Mouse (Mus musculus) left cerebral cortex, adult 9 months (tissue): ENCODE data around the gene Idh3a.
A peak's percentile ranks its signal among the peaks of the same experiment; 100 is the strongest.
"Not testable (repeated sequence)": the region's sequence is repeated elsewhere in the genome, so short reads cannot be mapped to it uniquely, and the experiment has no call there.

Experiments
- DNase-seq, 2 experiments: peaks; one replicate each; pipeline ENCODE4 v3.0.0; 2022; ENCODE audit warnings: low spot score in 2 of 2

Gene Idh3a

DNA sequence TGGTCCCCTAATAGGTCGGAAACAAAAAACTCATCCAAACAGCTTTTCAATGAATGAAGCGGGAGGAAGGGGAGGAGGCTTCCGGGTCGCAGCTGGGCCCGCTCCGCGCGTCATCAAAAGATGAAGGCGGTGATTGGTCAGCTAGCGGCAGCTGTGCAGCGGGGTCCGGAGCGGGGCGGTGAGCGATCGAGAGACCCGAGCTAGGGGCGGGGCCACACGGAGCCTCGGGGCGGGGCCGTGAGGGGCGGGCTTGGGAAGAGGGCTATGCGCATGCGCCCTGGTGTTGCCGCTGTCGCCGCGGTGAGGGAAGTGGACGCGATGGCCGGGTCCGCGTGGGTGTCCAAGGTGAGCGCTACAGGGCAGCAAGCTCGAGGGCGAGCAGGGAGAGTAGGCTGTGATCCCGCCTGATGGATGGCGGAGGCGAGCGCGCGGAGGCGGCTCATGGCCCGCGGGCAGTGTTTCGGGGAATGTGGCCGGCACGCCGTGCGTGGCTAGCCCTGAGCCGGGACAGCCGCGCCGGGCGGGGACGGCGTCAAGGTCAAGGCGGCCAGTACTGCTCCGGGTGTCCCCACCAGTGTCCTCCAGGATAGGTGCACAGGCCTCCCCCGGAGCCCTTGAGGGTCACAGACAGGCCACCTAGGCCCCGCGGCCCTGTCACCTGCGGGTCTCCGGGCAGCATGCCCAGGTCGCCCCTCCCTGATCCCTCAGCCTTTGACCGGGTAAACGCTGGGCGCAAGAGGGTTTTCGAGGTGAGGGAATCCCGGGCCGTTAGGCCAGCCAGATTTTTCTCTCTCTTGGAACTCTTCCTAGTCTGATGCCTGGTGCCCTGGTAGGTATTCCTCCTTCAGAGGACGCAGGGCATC is at the start of gene Idh3a:
Gene Idh3a, plus strand, starts transcription at position 136 of the 863 bp plus-strand sequence.
- peak; percentile 95 to 97 for DNase-seq

DNA sequence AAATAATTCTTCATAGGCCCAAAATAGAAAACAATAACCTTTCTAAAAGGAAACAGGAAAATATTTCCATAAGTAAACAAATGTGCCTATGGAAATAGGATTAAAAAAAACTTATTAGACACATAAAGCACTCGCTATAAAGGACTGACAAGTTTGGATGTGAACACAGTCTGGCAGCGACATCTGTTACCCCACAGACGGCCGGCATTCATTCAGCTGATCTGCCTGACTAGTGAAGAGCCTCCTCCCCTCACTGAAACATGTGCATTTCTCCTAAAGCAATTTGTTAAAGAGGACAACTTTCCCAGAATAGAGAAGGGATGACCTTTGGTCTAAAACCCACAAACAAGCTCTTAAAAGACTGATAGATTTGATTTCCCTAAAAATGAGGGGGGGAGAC is 49.1 kb upstream of the Idh3a start:
- DNase-seq = peak in 1 of 2 experiments; percentile 38

DNA sequence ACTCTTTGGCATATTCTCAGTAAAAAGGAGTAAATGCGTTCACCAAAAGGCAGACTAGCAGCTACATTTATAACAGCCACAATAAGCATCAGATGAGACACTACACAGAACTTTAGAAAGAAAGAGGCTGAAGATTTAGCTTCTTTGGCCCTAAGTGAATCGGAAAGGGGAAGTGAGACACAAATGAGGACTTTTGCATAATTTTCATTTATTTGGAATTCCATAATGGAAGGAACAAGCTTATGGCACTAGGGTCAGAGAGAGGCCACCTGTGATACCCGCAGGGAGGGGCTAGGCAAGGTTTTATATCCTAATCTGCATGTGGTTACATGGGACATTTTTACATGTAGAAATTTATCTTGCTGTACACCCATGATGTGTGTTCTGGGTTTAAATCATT is 48.7 kb upstream of the Idh3a start:
- DNase-seq = no peak

DNA sequence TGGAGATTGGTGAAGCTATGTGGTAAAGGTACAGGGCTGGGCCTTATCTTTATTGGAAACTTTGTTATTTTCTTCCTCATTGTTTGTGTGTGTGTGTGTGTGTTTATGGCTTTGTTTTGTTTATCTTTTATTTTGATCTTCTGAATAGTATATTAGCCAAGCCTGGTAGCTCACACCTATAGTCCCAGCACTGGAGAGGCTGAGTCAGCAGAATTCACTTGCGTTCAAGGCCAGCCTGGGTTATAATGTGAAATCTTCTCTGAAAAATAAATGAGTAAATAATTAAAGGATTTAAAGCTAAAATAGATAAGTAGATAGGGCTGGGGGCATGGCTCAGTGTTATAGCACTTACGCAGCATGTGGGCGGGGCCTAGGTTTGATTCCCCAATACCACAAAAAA is 47.9 kb upstream of the Idh3a start:
- no peak for DNase-seq

DNA sequence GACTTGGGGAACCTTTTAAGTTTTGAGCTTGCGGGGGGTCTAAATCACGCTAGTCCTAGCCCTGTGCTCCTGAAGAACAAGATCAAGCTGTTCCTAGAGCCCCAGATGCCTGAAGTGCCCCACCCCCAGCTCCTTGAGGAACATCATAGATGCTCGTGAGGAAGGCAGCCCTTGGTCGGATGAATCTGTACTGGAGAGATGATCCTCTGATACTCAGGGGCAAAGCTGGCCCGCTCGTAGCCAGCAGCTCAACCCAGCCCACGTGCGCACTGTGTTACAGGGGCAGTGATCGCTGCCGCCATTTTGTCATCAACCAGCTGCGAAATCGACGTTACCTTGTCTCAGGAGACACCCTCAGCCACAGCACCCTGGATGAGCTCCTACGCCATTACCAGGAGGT is 47.5 kb upstream of the Idh3a start, which contains the start of gene Sh2d7:
Gene Sh2d7, plus strand, starts transcription at position 301 of the 400 bp plus-strand sequence.
- DNase-seq = no peak

DNA sequence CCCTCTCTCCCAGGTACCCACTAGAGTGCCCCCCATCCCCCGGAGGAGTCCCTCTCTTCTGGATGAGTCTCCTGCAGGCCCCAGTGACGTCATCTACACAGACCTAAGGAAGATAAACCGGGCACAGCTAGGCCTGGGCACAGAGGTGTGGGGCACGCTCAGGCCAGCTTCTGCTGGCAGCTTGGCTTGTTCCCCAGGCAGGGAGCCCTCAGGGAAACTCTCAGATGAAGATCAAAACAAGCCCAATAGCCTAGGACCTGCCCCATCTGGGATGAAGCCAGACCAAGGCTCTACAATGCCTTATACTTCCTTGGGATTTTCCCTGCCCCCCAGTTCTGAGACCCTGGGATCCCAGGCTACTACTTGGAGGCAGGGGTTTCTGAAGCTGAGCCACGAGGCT is 45.3 kb upstream of the Idh3a start:
- no peak for DNase-seq

DNA sequence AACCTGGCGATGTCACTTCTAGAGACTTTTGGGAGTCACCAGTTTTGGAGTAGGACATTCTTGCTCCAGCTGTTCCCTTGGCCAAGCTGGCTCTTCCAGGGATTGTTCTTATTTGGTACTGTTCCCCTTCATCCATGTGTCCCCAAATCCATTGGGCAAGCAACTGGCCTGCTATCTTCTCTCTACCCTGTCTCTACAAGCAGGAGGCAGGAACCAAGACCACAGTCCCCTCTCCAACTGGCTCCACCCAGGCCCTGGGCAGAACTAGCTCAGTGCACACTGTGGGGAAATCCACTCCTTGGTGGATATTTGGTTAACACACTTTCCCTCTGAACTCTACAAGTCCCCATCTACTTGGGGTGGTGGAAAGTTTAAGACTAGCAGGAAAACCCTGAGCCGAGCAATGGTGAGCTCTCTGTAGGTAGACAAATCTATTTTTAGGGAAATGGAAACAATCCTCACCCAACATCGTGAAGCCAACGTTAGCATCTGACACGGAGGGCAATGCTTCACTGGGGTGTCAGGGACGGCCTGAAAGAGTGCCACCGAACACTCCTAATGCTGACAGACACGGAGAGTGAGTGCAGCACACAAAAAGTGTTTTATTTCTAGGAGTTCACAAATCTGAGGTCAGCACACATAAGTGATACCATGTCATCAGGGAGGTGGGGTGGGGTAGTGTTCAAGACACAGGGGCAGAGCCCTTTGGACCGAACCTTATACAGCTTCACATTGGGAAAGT is 41.8 kb upstream of the Idh3a start:
- DNase-seq = no peak

DNA sequence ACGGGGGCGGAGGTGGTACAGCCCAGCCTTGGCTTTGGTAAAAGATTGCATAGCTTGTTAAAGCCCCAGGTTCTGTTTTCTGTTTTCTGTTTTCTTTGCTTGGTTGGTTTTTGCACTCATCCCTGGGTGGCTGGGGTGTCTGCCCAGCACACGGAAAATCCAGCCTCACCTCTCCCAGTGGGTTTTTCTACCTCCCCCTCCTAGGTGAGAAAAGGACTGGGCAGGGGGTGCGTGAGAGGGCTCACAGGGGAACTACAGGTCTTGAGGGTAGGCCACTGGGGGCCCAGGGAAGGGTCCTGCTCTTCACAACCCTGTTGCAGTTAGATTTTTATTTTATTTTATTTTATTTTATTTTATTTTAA is 41.2 kb upstream of the Idh3a start:
- no peak for DNase-seq

DNA sequence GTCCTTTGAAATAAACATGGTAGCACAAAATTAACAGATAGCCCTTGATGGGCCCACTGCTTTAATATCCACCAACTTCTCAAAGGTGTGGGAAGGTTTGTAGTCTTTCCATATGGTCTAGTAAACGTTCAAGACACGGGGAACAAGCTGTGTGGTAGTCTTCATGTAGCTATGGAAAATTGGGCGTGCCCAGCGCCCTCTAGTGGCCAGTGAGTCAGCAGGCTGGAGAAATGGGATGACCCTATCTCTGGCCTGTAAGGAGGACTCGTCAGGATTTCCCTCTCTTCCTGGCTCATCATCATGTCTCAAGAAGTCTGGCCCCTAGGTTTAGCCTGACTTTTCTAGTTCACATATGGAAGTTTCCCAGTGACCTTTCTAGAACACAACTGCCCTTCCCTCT is 38.6 kb upstream of the Idh3a start:
- peak in 1 of 2 experiments; percentile 63 for DNase-seq

DNA sequence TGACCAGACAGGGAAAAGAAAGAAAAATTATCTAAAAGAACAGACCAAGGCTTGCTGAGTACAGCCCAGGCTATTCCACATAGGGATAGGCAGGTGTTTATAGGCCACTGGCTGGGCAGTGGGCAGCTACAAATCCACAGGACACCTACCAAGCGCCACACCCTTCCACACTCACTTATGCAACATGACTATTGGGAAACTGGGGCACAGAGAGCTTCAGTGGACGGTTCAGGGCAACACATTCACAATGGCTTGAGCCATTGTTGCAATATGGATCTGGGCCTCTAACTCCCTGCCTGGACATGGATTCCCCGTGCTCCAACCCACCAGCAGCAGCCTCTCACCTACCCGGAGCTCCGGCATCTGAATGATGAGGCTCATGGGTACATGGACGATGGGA is 36.7 kb upstream of the Idh3a start:
- DNase-seq = no peak

DNA sequence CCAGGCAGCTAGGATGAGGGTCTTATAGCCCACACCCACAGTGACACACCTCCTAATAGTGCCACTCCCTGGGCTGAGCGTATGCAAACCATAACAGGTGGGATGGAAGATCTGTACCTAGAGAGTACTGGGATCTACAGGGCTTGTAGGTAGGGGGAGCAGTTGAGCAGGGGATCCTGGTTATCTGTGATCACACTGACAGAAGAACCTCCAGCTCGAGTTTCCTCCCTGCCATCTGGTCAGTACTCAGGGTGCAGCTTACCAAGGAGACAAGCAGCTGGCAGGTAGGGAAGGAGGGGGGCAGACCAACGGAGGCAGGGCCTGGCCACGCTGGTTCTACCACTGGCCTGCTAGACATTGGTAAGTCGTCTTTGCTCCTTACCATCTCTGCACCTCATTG is 33.7 kb upstream of the Idh3a start:
- peak in 1 of 2 experiments; percentile 47 for DNase-seq

DNA sequence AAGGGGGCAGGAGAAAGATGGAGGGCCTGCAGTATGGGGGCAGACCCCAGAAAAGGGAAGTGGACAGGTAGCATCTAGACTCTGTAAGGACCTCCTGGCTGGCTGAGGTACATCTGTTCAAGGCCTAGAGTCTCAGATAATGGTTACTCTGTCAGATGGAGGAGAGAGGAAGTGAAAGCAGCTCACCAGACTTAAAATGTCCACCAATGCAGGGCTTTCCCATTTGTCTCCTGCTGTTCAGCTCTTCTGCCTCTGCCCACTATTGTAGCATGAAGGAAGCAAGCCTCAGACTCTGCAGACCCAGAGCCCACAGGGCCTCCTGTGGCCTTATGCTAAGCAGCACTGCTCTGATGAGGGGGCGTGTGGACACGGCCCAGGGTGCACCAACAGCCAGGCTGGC is 31.1 kb upstream of the Idh3a start:
- no peak for DNase-seq

DNA sequence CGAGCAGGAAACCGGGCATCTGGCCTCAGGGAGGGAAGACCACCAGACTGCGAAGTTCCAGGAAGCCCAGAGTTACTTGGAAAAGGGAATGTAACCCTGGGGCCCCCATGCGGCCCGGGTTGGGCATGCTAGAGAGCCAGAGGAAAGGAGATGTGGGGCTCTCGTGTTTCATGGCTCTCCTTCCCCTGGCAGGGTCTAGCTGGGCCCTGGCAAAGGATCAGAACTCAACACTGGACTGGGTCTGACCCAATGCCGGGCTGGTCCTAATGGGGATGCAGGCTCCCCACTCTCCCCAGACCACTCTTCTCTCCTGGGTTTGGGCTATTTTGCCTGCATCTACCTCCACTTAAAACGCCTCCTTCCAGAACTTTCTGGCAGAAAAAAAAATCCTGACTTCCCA is 27.4 kb upstream of the Idh3a start:
- no peak for DNase-seq

DNA sequence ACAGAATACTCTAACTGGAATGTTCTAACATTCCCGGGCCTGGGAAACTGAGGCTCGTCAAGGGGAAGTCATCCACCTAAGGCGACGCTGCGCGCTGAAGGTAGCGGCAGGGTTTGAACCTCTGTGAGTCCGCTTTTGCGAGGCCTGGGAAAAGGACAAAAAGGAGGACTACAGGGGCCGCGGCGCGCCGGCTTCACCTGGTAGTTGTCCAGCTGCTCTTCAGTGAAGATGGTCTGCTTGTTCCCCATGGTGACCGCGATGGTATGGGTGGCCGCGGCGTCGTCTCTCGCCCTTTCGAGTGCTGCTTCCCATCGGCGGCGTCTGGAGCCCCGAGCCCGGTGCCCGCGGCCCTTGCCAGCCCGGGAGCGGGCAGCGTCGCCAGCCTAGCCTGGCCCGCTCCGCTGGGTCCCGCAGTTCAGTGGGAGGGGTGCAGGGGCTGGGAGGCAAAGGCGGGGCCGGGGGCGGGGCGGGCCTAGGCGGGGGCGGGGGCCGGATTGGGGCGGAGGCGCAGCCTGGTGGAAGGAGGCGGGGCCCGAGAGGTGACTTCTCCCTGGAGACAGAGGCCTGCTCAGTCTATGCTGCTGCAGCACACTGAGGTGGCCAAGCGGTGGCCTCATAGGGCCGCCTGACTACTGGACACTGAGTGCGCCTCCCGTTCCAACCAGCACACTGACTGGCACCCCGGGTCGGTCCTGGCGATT is 26.2 kb upstream of the Idh3a start, which contains the start of gene Cib2:
Gene Cib2, minus strand, starts transcription at position 448 of the 701 bp plus-strand sequence.
- peak; percentile 39 to 79 for DNase-seq

DNA sequence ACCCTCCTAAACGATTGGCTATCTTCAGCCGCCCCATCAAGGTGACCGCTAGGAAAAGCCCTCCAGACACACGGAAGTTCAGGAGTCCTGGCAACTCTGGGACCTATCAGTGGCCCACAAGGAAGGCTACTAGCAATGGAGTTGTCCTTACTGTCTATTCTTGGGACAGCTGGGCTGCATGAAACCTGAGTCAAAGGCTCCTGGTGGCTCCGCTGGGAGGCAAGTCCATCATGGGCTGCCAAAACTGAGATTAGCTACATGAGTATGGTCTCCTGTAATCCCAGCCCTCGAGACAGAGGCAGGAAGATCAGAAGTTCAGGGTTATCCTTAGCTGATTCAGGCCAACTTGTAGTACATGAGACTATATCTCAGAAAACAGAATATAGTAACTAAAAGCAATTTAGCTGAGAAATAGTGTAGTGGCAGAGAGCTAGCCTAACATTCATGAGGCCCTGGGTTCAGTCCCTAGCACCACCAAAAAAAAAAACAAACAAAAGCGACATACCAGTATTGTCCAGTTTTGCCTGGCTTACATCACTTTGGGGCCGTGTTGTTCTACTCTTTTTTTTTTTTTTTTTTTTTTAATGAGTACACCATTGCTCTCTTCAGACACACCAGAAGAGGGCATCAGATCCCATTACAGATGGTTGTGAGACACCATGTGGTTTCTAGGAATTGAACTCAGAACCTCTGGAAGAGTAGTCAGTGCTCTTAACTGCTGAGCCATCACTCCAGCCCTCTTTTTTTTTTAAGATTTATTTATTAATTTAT is 25.1 kb upstream of the Idh3a start:
- no peak for DNase-seq

DNA sequence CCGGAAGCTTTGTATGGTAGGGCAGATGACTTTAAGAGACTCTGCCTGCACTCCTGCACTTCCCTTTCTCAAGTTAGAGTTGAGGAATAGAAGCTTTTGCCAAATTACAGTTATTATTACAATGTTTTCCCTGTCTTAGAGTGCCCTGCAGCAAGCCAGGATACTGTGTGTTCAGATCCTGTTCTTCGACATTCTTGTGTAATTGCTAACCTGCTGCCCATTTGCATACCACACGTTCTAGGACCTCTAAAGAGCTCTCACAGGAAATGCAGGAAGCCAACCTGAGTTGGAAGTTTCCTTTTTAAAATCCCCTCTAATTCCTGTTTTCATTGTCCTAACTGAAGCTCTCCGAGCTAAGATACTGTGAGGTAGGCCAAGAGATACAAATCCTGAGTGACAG is 19.2 kb upstream of the Idh3a start:
- no peak for DNase-seq

DNA sequence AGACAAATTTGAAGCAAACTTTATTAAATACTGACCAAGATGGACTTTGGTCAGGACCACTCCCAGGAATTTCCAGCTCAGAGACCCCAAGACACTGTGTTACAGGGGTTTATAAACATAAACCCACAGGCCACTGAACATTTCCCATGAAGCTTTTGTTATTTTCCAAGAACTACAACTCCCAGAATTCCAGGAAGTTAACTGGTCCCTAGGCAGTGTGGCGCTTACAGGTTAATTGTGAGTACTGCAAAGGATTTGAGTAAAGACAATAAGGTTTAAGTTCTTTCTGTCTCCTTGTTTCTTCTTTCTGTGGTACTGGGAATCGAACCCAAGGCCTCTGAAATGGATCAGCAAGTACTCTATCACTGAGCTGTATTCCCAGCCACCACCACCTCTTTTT is 17.4 kb upstream of the Idh3a start:
- no peak for DNase-seq

DNA sequence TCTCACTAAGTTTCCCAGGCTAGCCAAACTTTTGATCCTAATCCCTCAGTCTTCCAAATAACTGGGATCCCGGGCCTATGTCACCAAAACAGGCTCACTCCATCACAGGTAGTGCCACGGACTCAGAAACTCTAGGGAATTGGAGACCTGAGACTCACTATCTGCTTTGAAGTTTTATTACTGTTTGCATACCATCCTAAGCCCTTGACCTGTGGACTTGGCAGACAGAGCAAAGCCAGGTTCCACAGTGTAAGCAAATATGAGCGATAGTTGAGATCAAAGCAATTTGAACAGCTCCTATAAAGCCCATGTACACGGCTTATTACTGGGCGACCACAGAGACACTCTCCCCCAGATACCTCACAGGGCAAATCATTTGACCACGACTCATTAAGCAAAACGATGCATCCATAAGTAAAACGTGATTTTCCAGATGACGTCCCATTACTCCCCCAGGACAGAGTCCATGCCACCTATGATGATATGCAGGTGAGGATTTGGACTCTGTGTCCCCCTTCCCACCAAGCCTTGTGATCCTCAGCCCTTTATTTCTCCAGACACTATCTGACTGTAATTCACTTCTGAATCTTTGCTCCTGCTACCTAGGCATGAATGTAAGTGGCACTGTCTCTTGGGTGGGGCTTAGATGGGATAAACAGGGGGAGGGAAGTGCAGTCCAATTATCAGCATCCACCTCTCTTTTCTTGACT is 14.8 kb upstream of the Idh3a start:
- DNase-seq = no peak

DNA sequence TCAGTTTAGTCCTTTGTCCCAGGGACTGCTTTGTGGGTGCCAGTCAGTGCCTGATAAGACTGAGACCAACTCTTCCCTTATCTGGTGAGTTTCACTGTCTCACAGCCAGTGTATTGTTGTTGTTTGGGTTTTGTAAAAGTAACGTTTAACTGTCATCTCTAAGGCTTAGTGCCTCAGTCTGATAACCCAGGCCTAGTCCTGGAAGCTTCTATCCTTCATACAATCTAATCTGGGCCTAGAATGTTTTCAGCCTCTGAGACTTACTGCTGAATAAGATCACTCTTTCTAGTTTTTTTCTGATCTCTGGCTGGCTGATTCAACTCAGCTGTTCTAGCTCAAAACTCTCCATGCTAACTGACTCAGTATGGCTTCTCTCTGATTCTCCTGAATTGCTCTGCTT is 2.4 kb upstream of the Idh3a start:
- no peak for DNase-seq

DNA sequence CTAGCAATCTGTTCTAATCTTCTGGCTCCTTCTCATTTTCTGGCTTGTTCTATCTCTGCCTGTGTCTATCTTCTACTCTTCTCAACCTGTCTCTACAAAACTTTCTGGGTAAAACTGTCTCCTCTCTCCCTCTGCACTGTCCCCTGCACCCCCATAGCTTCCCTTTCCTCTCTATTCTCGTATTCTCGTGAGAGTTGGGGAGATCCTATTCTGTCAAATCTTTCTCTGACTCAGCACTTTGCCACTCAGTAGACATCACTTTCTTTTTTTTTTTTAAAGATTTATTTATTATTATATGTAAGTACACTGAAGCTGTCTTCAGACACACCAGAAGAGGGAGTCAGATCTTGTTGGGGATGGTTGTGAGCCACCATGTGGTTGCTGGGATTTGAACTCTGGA is 2.0 kb upstream of the Idh3a start:
- not testable (repeated sequence) for DNase-seq

DNA sequence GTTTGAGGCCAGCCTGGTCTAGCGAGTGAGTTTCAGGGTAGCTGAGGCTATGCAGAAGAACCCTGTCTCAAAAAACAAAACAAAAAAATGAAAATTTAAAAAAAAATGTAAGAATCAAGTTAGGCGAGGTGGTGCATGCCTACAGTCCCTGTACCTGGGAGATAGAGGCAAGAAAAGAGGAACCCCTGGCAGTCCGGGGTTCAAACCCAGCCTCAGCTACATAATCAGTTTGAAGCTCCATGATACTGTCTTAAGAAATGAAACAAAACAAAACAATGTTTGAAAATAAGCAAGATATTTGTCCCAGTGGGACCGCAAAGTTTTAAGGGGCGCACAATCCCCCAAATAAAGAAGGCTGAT is 315 bp upstream of the Idh3a start:
- DNase-seq = no peak
